Mouse (Mus musculus): ENCODE results near the gene Pkdrej. TPM values are rescaled to one million over a fixed set of nuclear protein-coding genes. Genes with fewer than 3 reads are reported as not detected.

The Pkdrej gene
- polyA plus RNA-seq, 1 experiment from 2014 or later = 0.25 TPM

DNA sequence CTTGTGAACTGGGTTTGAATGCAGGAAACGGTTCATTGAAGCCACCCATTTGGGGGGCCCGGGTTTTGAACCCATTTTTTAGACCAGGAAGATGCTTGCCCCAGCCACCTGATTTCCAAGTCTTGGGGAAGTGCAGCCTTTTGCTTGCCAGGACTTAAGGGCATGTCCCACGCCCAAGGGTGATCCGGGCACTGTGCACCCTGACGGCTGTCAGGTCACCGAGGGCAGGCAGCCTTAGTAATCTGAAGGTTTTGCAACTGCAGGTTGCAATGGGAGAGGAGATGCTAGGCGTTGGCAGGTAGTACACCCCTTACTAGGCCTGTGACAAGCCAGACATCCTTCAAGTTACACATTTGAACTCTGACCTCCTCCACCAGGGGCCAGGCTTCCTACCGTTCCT, 11.1 kb upstream of the Pkdrej start:
- H3K27me3 ChIP-seq = no peaks in the 10 kb centered on the region
- H3K9ac ChIP-seq = peak overlapping the region; percentile 77
- no peak for ATAC-seq (ENCODE audit: insufficient number of reproducible peaks, insufficient read depth, low FRiP score, low TSS enrichment, low read depth)
- peaks cover 3% of the 10 kb centered on the region; the same call in 1 of the 2 replicates for H3K36me3 ChIP-seq
- H3K4me2 ChIP-seq = peak overlapping the region; percentile 83
- 38% methylated on average over 8 of the region's 8 CpGs for WGBS
- no peaks in the 10 kb centered on the region for H3K9me3 ChIP-seq
- H3K4me3 ChIP-seq = peak overlapping the region; percentile 63
- peaks cover 11% of the 10 kb centered on the region for H3K4me1 ChIP-seq
- peak overlapping the region; percentile 44; the same call in 1 of the 2 replicates for H3K27ac ChIP-seq

DNA sequence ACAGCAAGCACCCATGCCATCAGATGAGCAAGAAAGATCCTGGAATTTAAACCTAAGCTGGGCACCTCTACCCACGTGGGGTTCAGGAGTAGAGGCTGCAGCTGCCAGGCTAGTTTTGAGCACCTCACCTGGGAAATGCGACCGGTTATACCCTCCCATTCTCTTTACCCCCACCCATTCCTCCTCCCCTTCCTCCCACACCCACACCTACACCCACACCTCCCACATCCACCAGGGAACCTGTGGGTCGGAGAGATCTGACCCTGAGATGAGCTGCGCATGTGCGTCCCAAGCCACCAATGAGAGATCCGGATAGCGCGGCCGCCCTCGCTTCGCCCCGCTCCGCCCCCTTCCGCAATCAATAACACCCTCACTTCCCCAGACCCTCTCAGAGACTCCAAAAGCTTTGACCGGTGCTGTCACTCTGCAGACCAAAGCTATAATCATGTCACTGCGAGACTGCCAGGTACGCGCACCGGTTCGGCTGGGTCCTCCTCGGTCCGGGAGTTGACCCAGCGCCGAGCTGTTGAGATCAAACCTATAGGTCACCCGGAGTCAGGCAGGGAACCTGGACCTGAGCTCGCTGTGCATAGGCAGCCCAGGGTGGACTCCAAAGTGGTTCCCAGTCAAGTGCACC, 10.5 kb upstream of the Pkdrej start, which contains the start of gene Ttc38:
Gene Ttc38 (plus strand): TSS at position 353 of the 637 bp plus-strand sequence.
- Histone ChIP-seq H3K9ac (peak within 1 kb of the TSS; percentile 77), H3K4me3 (peak within 1 kb of the TSS; percentile 63), H3K36me3 (peaks cover 3% of the 10 kb centered on the region; the same call in 1 of the 2 replicates), H3K4me2 (peak within 1 kb of the TSS; percentile 83), H3K9me3 (no peaks in the 10 kb centered on the region), H3K4me1 (peaks cover 11% of the 10 kb centered on the region), H3K27ac (peak within 1 kb of the TSS; percentile 44; the same call in 1 of the 2 replicates), H3K27me3 (no peaks in the 10 kb centered on the region)
- ATAC-seq (ENCODE audit: insufficient number of reproducible peaks, insufficient read depth, low FRiP score, low TSS enrichment, low read depth) = peak; percentile 65; the same call in 1 of the 2 replicates
- under 1% methylated on average over 27 of the region's 27 CpGs for WGBS

DNA sequence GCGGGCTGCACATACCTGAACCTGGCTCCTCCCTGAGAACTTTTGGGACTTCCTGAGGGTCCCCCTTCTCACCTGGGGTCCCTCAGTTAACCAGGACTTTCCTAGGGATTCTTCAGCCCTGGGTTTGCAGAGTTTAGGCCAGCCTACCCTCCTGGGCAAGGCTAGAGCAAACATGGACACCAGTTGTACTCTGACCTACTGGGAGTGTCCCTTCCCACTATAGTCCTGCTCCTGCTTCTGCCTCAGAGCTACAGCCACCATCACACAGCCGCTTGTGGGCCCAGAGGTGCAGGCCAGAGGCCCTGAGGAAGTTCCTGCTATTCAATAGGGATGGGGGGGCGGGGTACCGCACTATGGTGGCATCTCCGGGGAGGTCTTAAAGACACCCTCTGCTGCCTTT, 7.9 kb upstream of the Pkdrej start:
- ATAC-seq (ENCODE audit: insufficient number of reproducible peaks, insufficient read depth, low FRiP score, low TSS enrichment, low read depth) = no peak
- Histone ChIP-seq H3K27me3 (no peaks in the 10 kb centered on the region), H3K9me3 (no peaks in the 10 kb centered on the region), H3K4me2 (no peak overlapping the region), H3K36me3 (no peaks in the 10 kb centered on the region), H3K27ac (no peak overlapping the region), H3K4me3 (no peak overlapping the region), H3K9ac (no peak overlapping the region), H3K4me1 (peaks cover 11% of the 10 kb centered on the region)
- 68% methylated on average over 5 of the region's 5 CpGs for WGBS

DNA sequence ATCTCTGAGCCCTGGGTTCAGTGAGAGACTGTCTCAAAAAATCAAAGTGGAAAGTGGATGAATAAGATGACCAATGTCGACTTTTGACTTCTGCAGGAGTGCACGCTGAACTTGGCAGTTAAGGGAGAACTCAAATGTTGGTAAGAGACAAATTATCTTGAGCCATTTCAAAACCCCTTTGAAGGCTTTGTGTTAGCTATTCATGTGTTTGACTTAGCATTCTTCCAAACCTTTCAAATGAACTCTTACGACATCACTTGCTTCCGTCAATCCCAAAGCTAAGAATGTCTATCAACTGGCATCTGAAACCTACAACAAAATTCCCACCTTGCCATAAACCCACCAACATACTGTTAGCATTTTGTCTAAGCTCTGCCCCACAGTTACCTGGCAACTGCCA, 6.5 kb upstream of the Pkdrej start:
- Histone ChIP-seq H3K27ac (no peak overlapping the region), H3K36me3 (no peaks in the 10 kb centered on the region), H3K9me3 (no peaks in the 10 kb centered on the region), H3K4me3 (no peak overlapping the region), H3K4me2 (no peak overlapping the region), H3K27me3 (no peaks in the 10 kb centered on the region), H3K4me1 (peaks cover 11% of the 10 kb centered on the region), H3K9ac (no peak overlapping the region)
- no peak for ATAC-seq (ENCODE audit: insufficient number of reproducible peaks, insufficient read depth, low FRiP score, low TSS enrichment, low read depth)
- WGBS = 84% methylated on average over 4 of the region's 4 CpGs

DNA sequence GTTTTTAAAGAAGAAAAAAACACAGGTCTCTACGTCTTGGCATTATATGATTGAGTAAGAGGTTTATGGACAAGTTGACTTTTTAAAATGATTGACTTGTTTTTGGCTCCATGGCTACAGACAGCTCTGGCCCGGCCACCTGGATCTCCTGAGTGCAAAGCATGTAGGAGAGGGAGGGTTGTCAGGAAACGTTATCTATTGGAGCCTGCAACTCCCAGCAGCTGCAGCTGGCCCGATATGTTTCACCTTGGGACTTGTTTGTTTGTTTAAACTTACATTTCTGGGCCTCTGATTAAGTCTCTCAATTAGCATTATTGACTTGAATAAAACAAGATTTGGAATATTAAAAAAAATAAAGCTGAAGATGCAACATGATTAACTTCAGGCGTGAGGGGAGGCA, 5.1 kb upstream of the Pkdrej start:
- no peak for ATAC-seq (ENCODE audit: insufficient number of reproducible peaks, insufficient read depth, low FRiP score, low TSS enrichment, low read depth)
- H3K9ac ChIP-seq = no peak overlapping the region
- H3K27ac ChIP-seq = no peak overlapping the region
- 59% methylated on average over 5 of the region's 5 CpGs for WGBS
- H3K36me3 ChIP-seq = no peaks in the 10 kb centered on the region
- no peak overlapping the region for H3K4me2 ChIP-seq
- H3K9me3 ChIP-seq = no peaks in the 10 kb centered on the region
- H3K4me3 ChIP-seq = no peak overlapping the region
- H3K4me1 ChIP-seq = peaks cover 9% of the 10 kb centered on the region
- no peaks in the 10 kb centered on the region for H3K27me3 ChIP-seq

DNA sequence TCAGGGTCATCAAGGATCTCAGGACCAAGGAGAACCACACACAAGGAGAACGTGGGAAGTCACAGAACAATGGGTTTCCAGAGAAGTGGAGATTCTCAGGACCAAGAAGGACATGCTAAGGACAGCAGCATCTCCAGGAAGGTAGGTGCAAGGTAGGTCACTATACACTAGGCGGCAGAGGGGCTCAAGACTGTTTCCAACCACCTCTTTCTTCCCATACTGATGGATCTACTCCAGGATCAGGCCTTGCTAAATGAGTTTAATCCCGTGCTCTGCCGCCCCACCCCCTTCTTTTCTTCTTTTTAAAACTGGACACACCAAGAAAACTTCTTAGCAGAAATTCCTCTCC, 451 bp upstream of the Pkdrej start:
- Histone ChIP-seq H3K4me2 (peak overlapping the region; percentile 97), H3K36me3 (no peaks in the 10 kb centered on the region), H3K27ac (no peak overlapping the region), H3K9ac (peak overlapping the region; percentile 84), H3K4me1 (peaks cover 11% of the 10 kb centered on the region; the same call in 1 of the 2 replicates), H3K9me3 (peaks cover 12% of the 10 kb centered on the region; the same call in 1 of the 2 replicates), H3K27me3 (peaks cover 20% of the 10 kb centered on the region), H3K4me3 (peak overlapping the region; percentile 54)
- no peak for ATAC-seq (ENCODE audit: insufficient number of reproducible peaks, insufficient read depth, low FRiP score, low TSS enrichment, low read depth)
- 15% methylated on average over 4 of the region's 4 CpGs for WGBS

DNA sequence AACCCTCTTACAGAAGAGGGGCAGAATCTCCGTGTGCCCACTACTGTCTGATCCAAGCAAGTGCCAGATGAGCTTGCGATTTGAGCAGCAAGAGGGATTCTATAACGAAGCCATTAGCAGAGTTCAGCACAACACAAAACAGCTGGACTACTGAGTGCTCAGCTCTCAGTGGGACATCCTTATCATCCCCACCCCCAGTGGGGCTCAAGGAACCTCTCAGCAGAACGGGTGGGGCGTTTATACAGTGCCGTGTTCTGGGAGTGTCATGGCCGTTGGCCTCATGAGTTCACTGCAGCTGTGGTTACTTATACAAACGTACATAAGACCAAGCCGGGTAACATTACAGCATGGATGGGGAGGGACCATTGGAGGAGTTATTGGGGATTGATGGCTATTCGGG, 8.1 kb downstream of the Pkdrej start:
- Histone ChIP-seq H3K9me3 (peaks cover 9% of the 10 kb centered on the region; the same call in 1 of the 2 replicates), H3K4me2 (no peak overlapping the region), H3K27me3 (no peaks in the 10 kb centered on the region; the same call in 1 of the 2 replicates), H3K9ac (no peak overlapping the region), H3K36me3 (no peaks in the 10 kb centered on the region), H3K4me1 (peaks cover 13% of the 10 kb centered on the region), H3K4me3 (no peak overlapping the region), H3K27ac (no peak overlapping the region)
- WGBS = 70% methylated on average over 10 of the region's 10 CpGs
- no peak for ATAC-seq (ENCODE audit: insufficient number of reproducible peaks, insufficient read depth, low FRiP score, low TSS enrichment, low read depth)

DNA sequence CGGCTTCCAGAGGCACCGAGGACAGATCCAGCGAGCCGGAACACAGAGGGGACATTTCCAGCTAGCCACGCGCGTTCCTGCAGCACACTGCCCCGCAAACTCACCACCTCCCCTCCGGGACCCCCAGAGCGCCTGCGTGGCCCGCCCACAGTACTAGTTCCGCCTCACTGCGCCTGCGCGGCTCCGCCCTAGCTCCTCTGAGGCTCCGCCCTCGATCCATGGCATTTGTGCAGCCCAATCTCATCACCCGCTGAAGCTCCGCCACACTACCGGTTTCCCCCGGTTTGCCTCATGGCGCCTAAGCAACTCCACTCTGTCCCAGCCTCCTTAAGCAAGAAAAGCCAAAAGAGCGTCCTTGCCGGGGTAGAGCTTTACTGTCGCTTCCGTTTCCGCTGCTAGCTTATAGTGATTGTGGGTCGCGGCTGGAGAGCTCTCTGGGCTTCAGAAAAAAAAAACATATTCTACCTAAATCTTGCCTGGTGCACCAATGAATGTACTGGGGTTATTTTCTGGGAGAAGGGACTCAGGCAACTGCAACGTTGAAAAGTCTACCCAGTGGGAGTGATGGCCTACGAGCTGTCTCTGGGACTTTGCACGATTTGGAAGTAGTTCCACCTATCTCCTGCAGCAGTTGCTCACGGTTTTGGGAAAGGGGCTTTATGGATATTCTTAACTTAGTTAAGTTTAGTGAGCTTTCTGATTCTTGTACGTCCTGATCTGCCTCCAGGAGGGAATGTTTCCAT, 9.8 kb downstream of the Pkdrej start, which contains the start of gene Cdpf1:
Gene Cdpf1 (minus strand): TSS at position 163 of the 743 bp plus-strand sequence.
- Histone ChIP-seq H3K36me3 (no peaks in the 10 kb centered on the region), H3K9ac (peak within 1 kb of the TSS; percentile 87), H3K4me2 (peak within 1 kb of the TSS; percentile 90), H3K27me3 (no peaks in the 10 kb centered on the region; the same call in 1 of the 2 replicates), H3K4me3 (peak within 1 kb of the TSS; percentile 76), H3K4me1 (peaks cover 13% of the 10 kb centered on the region), H3K9me3 (0 out of 2 replicates have a peak, but pooled peaks cover 3% of the 10 kb centered on the region), H3K27ac (peak within 1 kb of the TSS; percentile 89)
- WGBS = 2% methylated on average over 36 of the region's 36 CpGs
- peak; percentile 90 for ATAC-seq (ENCODE audit: insufficient number of reproducible peaks, insufficient read depth, low FRiP score, low TSS enrichment, low read depth)

DNA sequence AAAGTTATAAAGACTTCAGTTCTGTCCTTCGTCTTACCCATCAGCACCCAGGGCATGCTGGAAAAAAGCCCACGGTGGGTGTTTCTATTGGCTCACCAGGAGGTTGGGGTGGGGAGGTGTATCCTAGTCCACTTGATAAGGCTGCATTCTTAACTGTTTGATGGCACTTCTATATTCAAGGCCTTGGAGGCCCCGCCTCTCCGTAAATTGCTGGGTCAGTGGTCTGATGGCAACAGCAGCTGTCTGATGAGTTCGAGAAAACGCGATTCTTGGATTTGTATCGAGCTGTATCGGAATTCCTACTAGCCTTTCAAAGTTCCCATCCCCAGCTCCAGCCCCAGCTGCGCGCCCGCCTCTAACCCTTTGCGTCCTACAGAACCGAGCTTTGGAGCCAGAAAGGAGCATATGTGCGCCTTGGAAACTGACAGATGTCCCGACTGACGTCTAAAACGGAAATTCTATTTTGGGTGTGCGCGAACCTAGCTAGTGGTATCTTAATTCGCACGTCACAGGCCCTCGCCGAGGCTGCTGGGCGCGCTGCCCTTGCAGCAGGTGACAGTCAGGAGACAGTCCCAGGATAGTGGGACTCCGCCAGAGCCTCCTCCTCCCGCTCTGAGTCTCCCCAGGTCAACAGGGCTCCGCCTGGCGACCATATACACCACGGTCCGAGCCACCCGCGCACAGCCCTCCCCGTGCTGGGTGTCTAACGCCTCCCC, 10.6 kb downstream of the Pkdrej start:
- H3K4me2 ChIP-seq = peak overlapping the region; percentile 90
- 4% methylated on average over 36 of the region's 36 CpGs for WGBS

DNA sequence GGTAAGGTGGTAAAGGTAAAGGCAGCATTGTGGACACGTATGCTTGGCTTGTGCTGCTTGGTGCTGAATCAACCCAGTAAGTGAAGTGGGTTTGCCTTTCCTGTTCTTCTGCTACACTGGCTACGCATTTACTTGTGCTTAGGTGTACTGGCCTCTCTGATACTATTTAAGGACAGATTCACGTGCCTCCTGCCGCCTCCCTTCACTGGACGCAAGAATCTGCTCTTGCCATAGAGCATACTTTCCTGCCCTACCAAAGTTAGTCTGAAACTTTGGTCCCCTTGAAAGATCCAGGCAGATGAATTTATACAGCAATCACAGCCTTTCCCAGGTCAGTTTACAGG, 11.1 kb downstream of the Pkdrej start:
- no peaks in the 10 kb centered on the region for H3K36me3 ChIP-seq
- peak overlapping the region; percentile 76 for H3K4me3 ChIP-seq
- H3K4me1 ChIP-seq = peaks cover 13% of the 10 kb centered on the region
- 88% methylated on average over 5 of the region's 5 CpGs for WGBS
- peak overlapping the region; percentile 90 for H3K4me2 ChIP-seq
- H3K9ac ChIP-seq = peak overlapping the region; percentile 87; the same call in 1 of the 2 replicates
- 0 out of 2 replicates have a peak, but pooled peaks cover 3% of the 10 kb centered on the region for H3K9me3 ChIP-seq
- no peak for ATAC-seq (ENCODE audit: insufficient number of reproducible peaks, insufficient read depth, low FRiP score, low TSS enrichment, low read depth)
- H3K27me3 ChIP-seq = no peaks in the 10 kb centered on the region; the same call in 1 of the 2 replicates
- no peak overlapping the region for H3K27ac ChIP-seq

More for the DNA sequence above, 10.6 kb downstream of the Pkdrej start:
- peaks cover 13% of the 10 kb centered on the region for H3K4me1 ChIP-seq
- ATAC-seq (ENCODE audit: insufficient number of reproducible peaks, insufficient read depth, low FRiP score, low TSS enrichment, low read depth) = peak; percentile 58
- H3K4me3 ChIP-seq = peak overlapping the region; percentile 76
- peak overlapping the region; percentile 87 for H3K9ac ChIP-seq
- no peaks in the 10 kb centered on the region for H3K36me3 ChIP-seq
- H3K9me3 ChIP-seq = 0 out of 2 replicates have a peak, but pooled peaks cover 3% of the 10 kb centered on the region
- peak overlapping the region; percentile 89 for H3K27ac ChIP-seq
- no peaks in the 10 kb centered on the region; the same call in 1 of the 2 replicates for H3K27me3 ChIP-seq

DNA sequence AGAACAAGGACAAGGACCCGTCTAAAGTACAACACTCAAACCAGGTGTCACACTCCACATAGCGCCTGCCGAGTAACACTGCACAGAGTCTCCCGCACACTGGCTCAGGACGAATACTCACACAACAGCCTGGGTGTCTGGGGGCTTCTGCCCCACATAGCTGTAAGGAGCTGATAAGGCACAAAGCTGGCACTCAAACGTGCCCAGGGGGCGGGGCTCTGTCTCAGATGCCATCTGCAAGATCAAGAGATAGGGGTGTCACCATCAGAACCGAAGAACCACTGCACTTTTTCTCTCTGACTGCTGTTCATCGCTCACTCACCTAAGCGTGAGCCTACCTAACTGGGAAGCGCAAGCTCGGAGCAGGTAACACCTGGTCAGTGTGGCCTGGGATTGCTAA, 12.4 kb downstream of the Pkdrej start:
- Histone ChIP-seq H3K27me3 (no peaks in the 10 kb centered on the region), H3K4me2 (no peak overlapping the region), H3K36me3 (no peaks in the 10 kb centered on the region), H3K4me1 (peaks cover 13% of the 10 kb centered on the region), H3K9ac (no peak overlapping the region), H3K4me3 (no peak overlapping the region), H3K9me3 (no peaks in the 10 kb centered on the region), H3K27ac (no peak overlapping the region)
- ATAC-seq (ENCODE audit: insufficient number of reproducible peaks, insufficient read depth, low FRiP score, low TSS enrichment, low read depth) = no peak
- WGBS = 87% methylated on average over 12 of the region's 12 CpGs
